Mouse (Mus musculus) intestine, embryonic 14.5 days (tissue): Measurements from ENCODE around the gene Kmt2c. TPM values are rescaled to one million over a fixed set of nuclear protein-coding genes. Genes with fewer than 3 reads are reported as not detected.
A peak's percentile ranks its signal among the peaks of the same experiment; 100 is the strongest.

Source experiments
- ATAC-seq: fragments of 200-750 bp; cut with Nextera tagmentation; replicated peaks from 2 replicates; pipeline ENCODE4 v1.8.0; 2017; ENCODE audit warnings: low read depth, moderate number of reproducible peaks, moderate TSS enrichment, moderate library complexity; ENCODE audit not compliant: low FRiP score, low TSS enrichment
- DNase-seq: peaks from one replicate; pipeline ENCODE4 v3.0.0-alpha.2; 2018; ENCODE audit warnings: low spot score
- H3K27ac ChIP-seq: fragments of 300-500 bp; sonication (generic); 2 replicates; pipeline ENCODE4 v1.5.1; 2014; ENCODE audit warnings: low read depth, mild to moderate bottlenecking, control low read depth
- H3K27me3 ChIP-seq: fragments of 300-500 bp; sonication (generic); replicated peaks from 2 replicates; pipeline ENCODE4 v1.6.1; 2014; ENCODE audit warnings: low read length, control low read depth; ENCODE audit not compliant: control insufficient read depth, insufficient read depth
- H3K36me3 ChIP-seq: fragments of 300-500 bp; sonication (generic); 2 replicates; pipeline ENCODE4 v1.6.1; 2014; ENCODE audit warnings: low read length, control low read depth; ENCODE audit not compliant: control insufficient read depth, insufficient read depth
- H3K4me1 ChIP-seq: fragments of 300-500 bp; sonication (generic); replicated peaks from 2 replicates; pipeline ENCODE4 v1.6.1; 2014; ENCODE audit warnings: low read length, control low read depth, mixed read lengths; ENCODE audit not compliant: control insufficient read depth, insufficient read depth
- H3K4me2 ChIP-seq: fragments of 300-500 bp; sonication (generic); 2 replicates; pipeline ENCODE4 v1.6.1; 2014; ENCODE audit warnings: low read length
- H3K4me3 ChIP-seq: fragments of 300-500 bp; sonication (generic); 2 replicates; pipeline ENCODE4 v1.5.1; 2014; ENCODE audit warnings: low read depth, low read length, control low read depth, mixed read lengths
- H3K9ac ChIP-seq: fragments of 300-500 bp; sonication (generic); 2 replicates; pipeline ENCODE4 v1.6.1; 2014; ENCODE audit warnings: mild to moderate bottlenecking, low read length
- H3K9me3 ChIP-seq: fragments of 300-500 bp; sonication (generic); 2 replicates; pipeline ENCODE4 v1.6.1; 2016; ENCODE audit warnings: low read length, control low read depth; ENCODE audit not compliant: control insufficient read depth
- WGBS: fragments of 180-500 bp; shearing (Covaris S2); extraction: QIAGEN DNeasy Blood & Tissue Kit; methylation state at CpG from one replicate; pipeline ENCODE4 v1.1.7; 2014; 5-methylcytosine and 5-hydroxymethylcytosine counted together
- polyA plus RNA-seq: library from polyadenylated mRNA; unstranded; fragments of >200 nt; fragmentation: Nextera tagmentation; extraction: Ambion mirVana; gene quantifications from 2 replicates; pipeline ENCODE4 v1.2.1, GENCODE M21; 2014

Kmt2c gene
- polyA plus RNA-seq, 1 experiment from 2014 or later = 19.7 TPM

- no peak overlapping the region for H3K4me2 ChIP-seq
- H3K4me1 ChIP-seq = no peaks in the 10 kb centered on the region
- no peaks in the 10 kb centered on the region for H3K27me3 ChIP-seq
- 0 out of 2 replicates have a peak, but pooled peaks cover 3% of the 10 kb centered on the region for H3K9me3 ChIP-seq
- no peak overlapping the region for H3K9ac ChIP-seq
- no peak overlapping the region for H3K4me3 ChIP-seq
- DNase-seq (no peak), ATAC-seq (no peak)
- H3K36me3 ChIP-seq = no peaks in the 10 kb centered on the region
- WGBS = 81% methylated on average over 2 of the region's 2 CpGs
- no peak overlapping the region for H3K27ac ChIP-seq
These were observed 37.0 kb upstream of the Kmt2c start for GRCm38 (mm10) chr5:25535566-25535965.

- no peak overlapping the region for H3K9ac ChIP-seq
- 0 out of 2 replicates have a peak, but pooled peaks cover 3% of the 10 kb centered on the region for H3K9me3 ChIP-seq
- no peak overlapping the region for H3K4me3 ChIP-seq
- DNase-seq (no peak), ATAC-seq (no peak)
- no peak overlapping the region for H3K27ac ChIP-seq
- no peak overlapping the region for H3K4me2 ChIP-seq
- H3K4me1 ChIP-seq = peaks cover 5% of the 10 kb centered on the region
- no peaks in the 10 kb centered on the region for H3K27me3 ChIP-seq
- H3K36me3 ChIP-seq = no peaks in the 10 kb centered on the region
- WGBS = 83% methylated on average over 5 of the region's 5 CpGs
These were observed 34.7 kb upstream of the Kmt2c start for GRCm38 (mm10) chr5:25533298-25533697.

GRCm38 (mm10) chr5:25532256-25533147, 33.9 kb upstream of the Kmt2c start:
- 53% methylated on average over 18 of the region's 18 CpGs for WGBS
- no peak overlapping the region for H3K27ac ChIP-seq
- ATAC-seq = no peak

DNA sequence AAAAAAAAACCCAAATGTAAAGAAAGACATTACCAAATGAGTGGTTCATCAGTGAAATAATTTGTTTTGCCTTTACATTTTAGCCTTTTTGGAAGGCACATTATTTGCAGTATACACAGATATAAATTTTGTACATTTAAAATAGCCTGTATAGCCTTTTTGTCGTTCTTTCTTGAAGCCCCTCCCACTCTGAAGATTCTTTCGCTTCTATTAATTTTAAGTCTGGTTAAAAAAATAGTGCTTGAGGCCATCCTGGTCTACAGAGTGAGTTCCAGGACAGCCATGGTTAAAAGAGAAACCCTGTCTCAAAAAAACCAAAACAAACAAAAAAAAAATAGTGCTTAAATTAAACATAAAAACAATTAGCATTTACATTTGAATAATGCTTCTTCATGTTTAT, 32.0 kb upstream of the Kmt2c start:
- Histone ChIP-seq H3K9ac (peak overlapping the region; percentile 63), H3K36me3 (no peaks in the 10 kb centered on the region), H3K27ac (peak overlapping the region; percentile 94; the same call in 1 of the 2 replicates), H3K4me2 (peak overlapping the region; percentile 63), H3K27me3 (no peaks in the 10 kb centered on the region), H3K4me3 (peak overlapping the region; percentile 67), H3K4me1 (peaks cover 5% of the 10 kb centered on the region), H3K9me3 (no peaks in the 10 kb centered on the region)
- no peak for DNase-seq
- no peak for ATAC-seq
- WGBS = 23% methylated on average over 2 of the region's 2 CpGs

More at GRCm38 (mm10) chr5:25532256-25533147, 33.9 kb upstream of the Kmt2c start:
- H3K4me1 ChIP-seq = peaks cover 5% of the 10 kb centered on the region
- H3K36me3 ChIP-seq = no peaks in the 10 kb centered on the region
- H3K27me3 ChIP-seq = no peaks in the 10 kb centered on the region
- no peak overlapping the region for H3K9ac ChIP-seq
- H3K4me3 ChIP-seq = no peak overlapping the region
- H3K4me2 ChIP-seq = no peak overlapping the region
- DNase-seq = no peak
- no peaks in the 10 kb centered on the region for H3K9me3 ChIP-seq

DNA sequence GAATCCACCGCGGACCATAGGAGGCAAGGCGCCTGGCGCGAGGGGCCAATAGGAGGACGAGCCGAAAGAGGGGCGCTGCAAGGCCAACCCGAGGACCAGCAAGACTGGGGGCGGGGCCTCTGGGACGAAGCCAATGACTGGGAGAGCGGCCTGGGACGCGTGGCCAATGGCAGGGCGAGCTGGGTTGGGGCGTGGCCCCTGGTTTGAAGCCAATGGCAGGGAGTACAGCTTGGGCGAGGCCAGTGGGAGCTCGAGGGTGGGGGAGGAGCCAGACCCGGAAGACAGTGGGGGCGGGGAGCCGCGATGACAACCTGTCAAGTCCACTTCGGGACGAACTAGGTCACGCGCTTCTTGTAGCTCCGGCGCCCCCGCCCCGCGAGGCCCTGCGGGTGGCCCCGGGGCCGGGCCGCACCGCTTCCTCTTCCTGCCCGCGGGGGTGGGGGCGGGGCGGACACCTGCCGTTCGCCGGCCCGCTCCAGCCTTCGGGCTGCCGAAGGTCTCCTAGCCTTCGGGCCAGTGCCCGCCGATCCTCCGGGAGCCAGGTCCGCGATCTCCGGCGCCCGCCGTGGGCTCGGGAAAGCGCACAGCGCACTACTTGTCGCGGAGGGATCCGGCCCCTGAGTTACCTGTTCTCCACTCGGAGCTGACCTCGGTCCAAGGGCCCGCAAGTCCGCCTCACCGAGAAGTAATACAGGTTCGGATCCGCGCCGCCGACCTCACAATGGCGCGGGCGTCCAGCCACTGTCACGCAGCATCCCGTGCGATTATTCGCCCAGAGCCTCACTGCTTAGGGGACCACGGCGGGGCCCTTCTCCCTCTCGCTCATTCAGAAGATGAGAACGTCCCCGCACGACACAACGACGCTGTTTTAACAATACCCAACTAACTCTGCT, 31.2 kb upstream of the Kmt2c start:
- Histone ChIP-seq H3K4me2 (peak overlapping the region; percentile 67), H3K36me3 (no peaks in the 10 kb centered on the region), H3K4me3 (peak overlapping the region; percentile 67), H3K9ac (peak overlapping the region; percentile 63), H3K9me3 (no peaks in the 10 kb centered on the region), H3K27ac (peak overlapping the region; percentile 94), H3K4me1 (peaks cover 5% of the 10 kb centered on the region), H3K27me3 (no peaks in the 10 kb centered on the region)
- ATAC-seq (peak; percentile 99), DNase-seq (peak; percentile 98)
- under 1% methylated on average over 75 of the region's 87 CpGs for WGBS

- peaks cover 5% of the 10 kb centered on the region for H3K4me1 ChIP-seq
- DNase-seq (peak; percentile 61), ATAC-seq (peak; percentile 47)
- peak overlapping the region; percentile 47; the same call in 1 of the 2 replicates for H3K27ac ChIP-seq
- peak overlapping the region; percentile 42 for H3K9ac ChIP-seq
- H3K9me3 ChIP-seq = no peaks in the 10 kb centered on the region
- H3K4me3 ChIP-seq = peak overlapping the region; percentile 67
- no peaks in the 10 kb centered on the region for H3K36me3 ChIP-seq
- peak overlapping the region; percentile 67 for H3K4me2 ChIP-seq
- H3K27me3 ChIP-seq = no peaks in the 10 kb centered on the region
- WGBS = 7% methylated on average over 22 of the region's 22 CpGs
These were observed 30.4 kb upstream of the Kmt2c start for GRCm38 (mm10) chr5:25528851-25529528.

GRCm38 (mm10) chr5:25527971-25528370, 29.4 kb upstream of the Kmt2c start:
- DNase-seq (no peak), ATAC-seq (no peak)
- Histone ChIP-seq H3K27ac (no peak overlapping the region), H3K27me3 (no peaks in the 10 kb centered on the region), H3K4me1 (peaks cover 5% of the 10 kb centered on the region), H3K9me3 (no peaks in the 10 kb centered on the region), H3K4me2 (no peak overlapping the region), H3K36me3 (no peaks in the 10 kb centered on the region), H3K9ac (no peak overlapping the region), H3K4me3 (no peak overlapping the region)
- 75% methylated on average over 1 of the region's 1 CpGs for WGBS

DNA sequence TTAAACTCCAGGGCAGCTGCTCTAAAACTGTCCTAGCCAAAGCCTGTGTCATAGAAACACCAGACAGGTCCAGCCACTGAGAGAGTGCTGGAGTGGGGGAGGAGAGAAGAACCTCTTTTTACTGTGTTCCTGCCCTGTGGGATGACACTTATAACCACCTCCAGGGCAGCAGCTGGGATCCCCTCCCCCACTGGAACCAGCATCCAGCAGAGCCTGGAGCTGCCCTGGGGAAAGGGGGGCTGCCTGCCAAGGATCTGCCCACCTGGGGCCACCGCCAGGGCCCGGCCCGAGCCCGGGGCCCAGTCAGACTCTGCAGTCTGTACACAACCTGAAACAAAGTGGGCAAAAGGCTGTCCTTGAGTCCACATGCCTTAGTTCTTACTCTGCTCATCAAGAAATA, 28.3 kb upstream of the Kmt2c start:
- Histone ChIP-seq H3K4me2 (no peak overlapping the region), H3K9ac (no peak overlapping the region), H3K4me3 (no peak overlapping the region), H3K27me3 (no peaks in the 10 kb centered on the region), H3K27ac (no peak overlapping the region), H3K36me3 (no peaks in the 10 kb centered on the region), H3K4me1 (peaks cover 5% of the 10 kb centered on the region), H3K9me3 (no peaks in the 10 kb centered on the region)
- 38% methylated on average over 4 of the region's 4 CpGs for WGBS
- ATAC-seq (no peak), DNase-seq (no peak)
